Mouse (Mus musculus) left cerebral cortex, postnatal 14 days (tissue): ENCODE measurements at regions not wholly inside any gene's neighbourhood (a gene's known extent, or its start where the extent isn't known, plus 50 kb on each side); places are given as distances from the start of the nearest gene placed in this dataset.
"Not testable (repeated sequence)": the region's sequence is repeated elsewhere in the genome, so short reads cannot be mapped to it uniquely, and the experiment has no call there.

ENCODE experiments used
- DNase-seq, 2 experiments: peaks; one replicate each; pipeline ENCODE4 v3.0.0; 2021 to 2022; ENCODE audit warnings: low spot score in 2 of 2, mixed read lengths in 1 of 2
- intact Hi-C: fragments of 180-260 bp; cut with DNase I; formaldehyde crosslinking; loops from one replicate; pipeline ENCODE4 v1.15.1; 2025

DNA sequence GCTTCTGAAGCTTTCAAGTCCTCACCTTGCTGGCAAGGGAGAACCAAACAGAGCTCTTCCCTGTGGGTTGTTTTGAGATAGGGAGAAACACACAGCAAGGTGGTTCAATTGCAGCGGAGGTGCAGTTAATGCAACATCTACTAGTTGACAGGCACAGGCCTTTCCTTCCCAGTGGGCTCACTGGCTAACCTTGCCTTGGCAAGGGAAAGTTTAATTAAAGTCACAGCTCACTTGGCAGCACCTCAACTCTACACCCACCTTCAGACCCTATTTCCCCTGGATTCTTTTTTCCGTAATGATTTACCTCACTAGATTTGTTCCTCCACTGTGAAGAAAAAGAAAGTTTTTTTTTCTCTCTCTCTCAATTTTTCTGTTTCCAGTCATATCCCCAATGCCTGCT, 314.5 kb downstream of the Tlr4 start:
- no peak for DNase-seq
- intact Hi-C loops, result no loop called here

GRCm38 (mm10) chr4:67148521-67148920, 321.1 kb downstream of the Tlr4 start:
- intact Hi-C loops, result no loop called here
- DNase-seq, result no peak

- intact Hi-C loops, result no loop called here
- DNase-seq, result no peak
Measured at GRCm38 (mm10) chr4:67162673-67163072, 335.3 kb downstream of the Tlr4 start.

DNA sequence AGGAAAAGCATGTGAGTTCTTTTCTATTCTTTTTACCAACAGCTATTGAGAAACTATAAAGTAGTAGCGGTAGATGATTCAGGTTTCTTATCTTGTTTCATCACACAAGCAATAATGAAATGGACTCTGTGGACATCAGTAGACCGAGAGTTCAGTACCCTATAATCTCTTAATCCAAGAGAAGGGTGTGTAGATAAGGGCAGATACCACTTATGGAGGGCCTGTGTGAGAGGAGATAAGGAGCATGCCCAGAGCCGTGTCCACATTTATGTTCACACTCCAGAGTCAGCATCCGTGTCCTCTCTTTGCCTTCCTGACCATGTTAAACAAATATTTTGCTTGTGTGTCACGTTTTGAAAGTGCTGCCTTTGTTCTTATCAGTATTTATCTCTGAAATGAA, 340.3 kb downstream of the Tlr4 start:
- no peak for DNase-seq
- intact Hi-C loops, result no loop called here

DNA sequence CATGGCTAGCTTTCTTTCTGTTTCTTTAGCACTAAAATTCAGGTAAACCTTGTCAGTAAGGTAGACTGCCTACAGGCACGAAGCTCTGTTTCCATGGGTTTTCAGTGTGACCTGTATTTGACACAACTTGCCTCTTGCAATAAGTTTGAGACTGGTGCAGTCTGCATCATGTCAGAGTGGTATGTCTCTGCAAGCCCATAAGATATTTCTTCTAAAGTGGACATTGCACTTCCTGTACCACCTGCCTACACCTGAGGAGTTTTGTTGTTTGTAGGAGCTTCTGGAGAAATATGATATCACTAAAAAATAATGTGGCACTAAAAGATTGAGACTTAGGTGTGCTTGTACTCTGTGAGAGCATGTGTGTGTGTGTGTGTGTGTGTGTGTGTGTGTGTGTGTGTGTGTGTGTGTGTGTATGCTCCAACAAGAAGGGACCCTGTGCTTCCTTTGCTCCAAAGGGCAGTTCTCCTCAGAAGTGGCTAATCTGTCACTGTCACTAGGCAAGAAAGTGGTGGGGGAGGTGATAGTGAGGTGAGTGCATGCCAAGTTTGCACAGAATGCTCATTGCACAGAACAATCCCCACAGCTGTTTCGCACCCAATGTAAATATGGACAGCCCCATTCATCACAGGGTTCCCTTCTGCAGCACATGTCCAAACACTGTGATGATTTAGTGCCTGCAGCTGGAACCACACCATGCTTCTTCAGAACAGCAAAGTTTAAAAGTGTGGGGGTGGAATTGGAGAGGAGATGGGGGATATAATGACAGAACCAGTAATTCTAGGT, 360.5 kb downstream of the Tlr4 start:
- intact Hi-C loops, result no loop called here
- no peak for DNase-seq

DNA sequence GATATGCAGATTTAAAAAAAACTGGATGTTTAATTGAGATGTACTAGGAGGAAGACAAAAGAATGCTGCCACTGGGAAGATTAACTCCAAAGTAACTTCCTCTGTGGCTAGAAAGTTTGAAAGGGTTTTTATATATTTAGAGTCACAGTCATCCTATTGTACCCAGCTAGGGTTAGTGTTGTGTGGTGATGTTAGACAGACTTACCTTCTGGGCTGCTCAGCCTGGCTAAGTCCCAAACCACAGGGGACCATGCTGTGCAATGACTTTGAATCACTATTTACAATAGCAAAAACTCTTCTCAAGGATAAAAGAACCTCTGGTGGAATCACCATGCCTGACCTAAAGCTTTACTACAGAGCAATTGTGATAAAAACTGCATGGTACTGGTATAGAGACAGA, 363.2 kb downstream of the Tlr4 start:
- DNase-seq, result no peak
- intact Hi-C loops, result no loop called here

GRCm38 (mm10) chr4:67194425-67194824, 367.0 kb downstream of the Tlr4 start:
- DNase-seq, result no peak
- intact Hi-C loops, result no loop called here

- intact Hi-C loops, result no loop called here
Measured at GRCm38 (mm10) chr4:67196907-67197306, 369.5 kb downstream of the Tlr4 start.

DNA sequence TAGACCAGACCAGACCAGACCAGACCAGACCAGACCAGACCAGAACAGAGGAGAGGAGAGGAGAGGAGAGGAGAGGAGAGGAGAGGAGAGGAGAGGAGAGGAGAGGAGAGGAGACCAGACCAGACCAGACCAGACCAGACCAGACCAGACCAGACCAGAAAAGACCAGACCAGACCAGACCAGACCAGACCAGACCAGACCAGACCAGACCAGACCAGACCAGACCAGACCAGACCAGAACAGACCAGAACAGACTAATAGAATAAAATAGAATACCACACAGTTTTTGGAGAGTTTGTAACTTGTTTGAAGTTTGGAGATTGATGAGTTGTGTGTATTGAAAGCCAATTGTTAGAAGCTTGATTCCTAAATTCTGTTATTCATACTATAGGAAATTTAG, 381.0 kb downstream of the Tlr4 start:
- intact Hi-C loops, result not testable (repeated sequence)
- peak; percentile 50 to 66 for DNase-seq

More at GRCm38 (mm10) chr4:67196907-67197306, 369.5 kb downstream of the Tlr4 start:
- no peak for DNase-seq

- DNase-seq, result no peak
- intact Hi-C loops, result no loop called here
Measured at GRCm38 (mm10) chr4:67213363-67213762, 386.0 kb downstream of the Tlr4 start.

GRCm38 (mm10) chr4:67224533-67224932, 397.1 kb downstream of the Tlr4 start:
- DNase-seq, result no peak

DNA sequence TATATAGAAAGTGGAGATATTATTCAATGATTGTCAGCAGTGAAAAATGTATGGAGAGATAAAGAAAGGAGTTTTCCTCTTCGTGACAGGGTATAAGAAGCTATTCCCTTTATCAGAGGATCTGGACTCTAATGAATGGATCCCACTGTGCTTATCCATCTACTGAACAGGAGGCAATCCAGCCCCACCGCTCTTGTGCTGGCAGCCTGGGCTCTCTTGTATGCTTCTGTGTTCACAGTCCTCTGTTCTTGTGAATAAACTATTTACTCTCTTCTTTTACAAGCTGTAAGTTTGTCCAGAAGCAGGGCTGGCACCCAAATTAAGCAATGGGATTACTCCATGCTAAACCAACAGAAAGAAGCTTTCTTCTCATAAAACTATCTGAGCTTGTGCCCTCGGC, 401.8 kb downstream of the Tlr4 start:
- intact Hi-C loops, result no loop called here
- peak; percentile 2 to 6 for DNase-seq

More at GRCm38 (mm10) chr4:67224533-67224932, 397.1 kb downstream of the Tlr4 start:
- intact Hi-C loops, result no loop called here

DNA sequence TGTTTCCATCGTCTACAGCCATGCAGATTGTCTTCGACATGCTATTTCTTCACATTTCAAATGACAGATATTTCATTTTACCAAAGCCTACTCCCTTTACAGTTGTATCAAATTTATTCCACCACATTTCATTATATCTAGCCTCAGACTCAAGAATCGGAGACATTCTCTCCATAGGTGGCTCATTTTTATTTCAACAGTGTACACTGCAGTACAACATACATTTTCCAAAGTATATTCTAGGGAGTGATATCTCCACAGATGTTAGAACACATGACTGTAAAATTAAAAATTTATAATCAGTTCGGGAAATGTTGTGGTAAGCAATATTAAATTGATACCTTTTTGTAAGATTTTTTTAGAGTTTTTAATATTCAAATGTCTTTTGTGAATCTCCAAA, 446.2 kb downstream of the Tlr4 start:
- intact Hi-C loops, result no loop called here
- no peak for DNase-seq

GRCm38 (mm10) chr4:67301020-67301419, 473.6 kb downstream of the Tlr4 start:
- intact Hi-C loops, result no loop called here
- DNase-seq, result no peak

GRCm38 (mm10) chr4:67301740-67302139, 474.4 kb downstream of the Tlr4 start:
- intact Hi-C loops, result no loop called here
- no peak for DNase-seq

GRCm38 (mm10) chr4:67320098-67320497, 492.7 kb downstream of the Tlr4 start:
- DNase-seq, intact Hi-C loops: not testable (repeated sequence)
